Mouse (Mus musculus): Measurements from ENCODE around the gene Esrrg. TPM values are rescaled to one million over a fixed set of nuclear protein-coding genes. Genes with fewer than 3 reads are reported as not detected.

Esrrg gene
- polyA plus RNA-seq, 1 experiment from 2014 or later = 5.3 TPM

DNA sequence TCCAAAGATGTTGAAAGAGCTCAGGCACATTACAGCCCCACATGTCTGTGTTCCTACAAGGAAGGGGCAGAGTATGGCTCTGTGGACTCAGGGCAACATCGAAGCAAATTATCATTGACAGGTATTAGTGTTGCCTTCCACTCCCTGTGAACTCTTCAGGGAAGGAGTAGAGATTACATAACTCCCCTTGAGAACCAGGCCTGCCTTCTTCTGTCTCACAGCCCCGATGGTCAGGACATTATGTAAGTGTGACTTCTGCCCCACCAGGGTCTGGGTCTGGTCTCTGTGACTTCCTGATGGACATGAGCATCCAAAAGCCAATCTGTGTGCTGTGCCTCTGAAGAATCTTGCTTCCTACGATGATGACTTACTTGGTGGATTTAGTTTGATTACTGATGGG lies 438.6 kb downstream of the Esrrg start:
- WGBS = 78% methylated on average over 3 of the region's 3 CpGs
- no peak overlapping the region for H3K4me2 ChIP-seq (replicated peaks)

DNA sequence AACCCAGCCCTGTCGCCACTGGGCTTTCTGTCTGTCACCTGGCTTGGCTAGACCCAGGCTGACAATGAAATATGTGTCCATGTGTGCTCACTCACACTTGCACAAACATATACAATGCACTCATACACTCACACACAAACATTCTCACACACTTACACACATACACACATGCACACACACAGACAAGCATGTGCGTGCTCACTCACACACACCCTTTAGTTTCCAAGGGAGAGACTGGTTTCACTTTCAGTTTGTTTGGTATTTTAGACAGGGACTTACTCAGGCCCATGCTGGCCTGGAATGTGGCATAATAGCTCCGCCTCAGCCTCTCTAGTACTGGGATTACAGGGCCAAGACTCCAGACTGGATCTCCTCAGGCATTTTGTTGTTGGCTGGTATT lies 447.3 kb downstream of the Esrrg start:
- no peak overlapping the region for H3K4me3 ChIP-seq (replicated peaks)
- H3K4me1 ChIP-seq (replicated peaks) = no peaks in the 10 kb centered on the region
- WGBS = 48% methylated on average over 3 of the region's 3 CpGs
- H3K36me3 ChIP-seq = no peaks in the 10 kb centered on the region
- ATAC-seq = peak; percentile 83
- H3K9ac ChIP-seq = no peak overlapping the region
- no peaks in the 10 kb centered on the region for H3K27me3 ChIP-seq (replicated peaks)
- no peaks in the 10 kb centered on the region for H3K9me3 ChIP-seq
- no peak overlapping the region for H3K27ac ChIP-seq
- peak overlapping the region; percentile 38 for H3K4me2 ChIP-seq (replicated peaks)

More for the DNA sequence above, 438.6 kb downstream of the Esrrg start:
- H3K4me1 ChIP-seq (replicated peaks) = no peaks in the 10 kb centered on the region
- no peak for ATAC-seq
- no peak overlapping the region for H3K4me3 ChIP-seq (replicated peaks)
- no peaks in the 10 kb centered on the region for H3K9me3 ChIP-seq
- no peaks in the 10 kb centered on the region for H3K27me3 ChIP-seq (replicated peaks)
- no peak overlapping the region for H3K9ac ChIP-seq
- H3K27ac ChIP-seq = no peak overlapping the region
- no peaks in the 10 kb centered on the region for H3K36me3 ChIP-seq

DNA sequence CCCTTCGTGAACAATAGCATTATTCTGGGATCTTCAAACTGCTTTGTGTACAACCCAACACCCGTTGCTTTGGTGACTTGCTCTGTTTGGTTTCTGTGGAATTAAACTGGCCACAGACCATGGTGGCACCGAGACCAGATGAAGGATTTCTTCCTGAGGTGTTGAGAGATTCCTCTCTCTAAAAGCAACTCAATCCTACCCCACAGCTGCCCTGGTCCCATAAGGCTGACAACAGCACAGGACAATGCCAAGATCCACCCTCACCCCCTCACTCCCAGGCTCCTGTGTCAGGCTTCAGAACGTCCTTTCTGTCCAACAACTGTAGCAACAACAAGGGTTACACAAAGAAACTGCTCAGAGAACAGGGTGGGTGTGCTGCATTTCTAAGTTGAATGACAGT lies 449.3 kb downstream of the Esrrg start:
- 74% methylated on average over 4 of the region's 4 CpGs for WGBS
- Histone ChIP-seq H3K9me3 (no peaks in the 10 kb centered on the region), H3K36me3 (no peaks in the 10 kb centered on the region), H3K27ac (no peak overlapping the region), H3K4me3 (replicated peaks) (no peak overlapping the region), H3K4me1 (replicated peaks) (no peaks in the 10 kb centered on the region), H3K9ac (no peak overlapping the region), H3K4me2 (replicated peaks) (no peak overlapping the region), H3K27me3 (replicated peaks) (no peaks in the 10 kb centered on the region)
- ATAC-seq = no peak

DNA sequence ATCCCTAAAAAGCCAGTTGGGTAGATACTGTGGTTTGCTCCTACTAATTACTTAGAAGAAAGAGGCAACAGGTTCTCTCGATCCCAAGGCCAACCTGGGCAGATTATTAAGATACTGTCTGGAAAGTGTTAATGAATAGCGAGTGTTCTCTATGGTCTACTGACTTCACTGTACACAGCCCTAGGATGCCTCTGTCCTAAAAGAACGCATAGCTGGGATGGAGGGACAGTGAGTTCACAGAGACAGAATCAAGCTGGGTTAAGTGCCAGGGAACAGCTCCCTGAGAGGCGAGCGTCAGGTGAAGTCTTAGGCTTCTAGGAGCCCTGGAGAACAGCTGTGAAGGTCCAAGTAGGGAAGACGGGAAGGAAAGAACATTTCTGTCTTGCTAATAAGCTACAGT lies 450.4 kb downstream of the Esrrg start:
- Histone ChIP-seq H3K36me3 (no peaks in the 10 kb centered on the region), H3K4me3 (replicated peaks) (no peak overlapping the region), H3K9ac (no peak overlapping the region), H3K4me1 (replicated peaks) (no peaks in the 10 kb centered on the region), H3K27ac (no peak overlapping the region), H3K4me2 (replicated peaks) (no peak overlapping the region), H3K9me3 (no peaks in the 10 kb centered on the region), H3K27me3 (replicated peaks) (no peaks in the 10 kb centered on the region)
- ATAC-seq = no peak
- WGBS = 86% methylated on average over 6 of the region's 6 CpGs

DNA sequence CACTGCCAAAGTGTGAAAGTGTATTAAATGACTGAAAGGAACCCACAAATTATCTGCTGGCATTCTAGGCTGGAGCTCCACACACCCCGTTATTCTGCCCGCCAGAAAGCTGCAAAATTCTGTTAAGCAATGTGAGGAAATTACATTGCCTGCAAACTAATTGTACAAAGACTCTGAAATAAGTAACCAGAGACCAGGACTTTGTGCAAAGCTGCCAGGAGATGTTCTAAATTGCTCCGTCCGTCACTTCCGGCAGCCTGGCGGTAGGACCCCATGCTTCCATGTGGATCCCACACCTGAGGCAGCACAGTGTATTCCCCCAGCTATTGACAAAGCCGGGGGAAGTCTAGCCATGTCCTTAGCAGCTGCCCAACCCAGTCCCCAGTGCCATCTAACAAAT lies 451.9 kb downstream of the Esrrg start:
- WGBS = 91% methylated on average over 7 of the region's 7 CpGs
- H3K4me1 ChIP-seq (replicated peaks) = no peaks in the 10 kb centered on the region
- ATAC-seq = no peak

DNA sequence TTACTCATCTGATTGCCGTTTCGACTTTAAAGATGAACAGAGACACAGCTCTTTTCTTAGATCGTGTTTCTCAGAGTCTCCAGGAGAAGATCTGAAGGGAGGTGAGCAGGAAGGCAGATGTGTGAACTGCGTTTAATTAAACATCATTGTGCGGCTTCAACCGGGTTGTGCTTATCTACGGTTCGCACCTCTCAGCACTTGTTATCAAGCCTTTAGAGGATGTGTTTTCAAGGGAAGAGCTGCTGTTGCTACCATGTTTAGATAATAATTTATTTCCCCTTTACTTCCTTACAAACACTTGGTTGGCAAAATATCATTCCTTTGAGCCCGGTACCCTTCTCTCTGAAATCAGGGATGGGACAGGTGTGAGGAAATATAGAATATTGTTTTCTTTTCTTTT lies 460.2 kb downstream of the Esrrg start:
- H3K9me3 ChIP-seq = no peaks in the 10 kb centered on the region
- H3K27me3 ChIP-seq (replicated peaks) = no peaks in the 10 kb centered on the region
- no peak overlapping the region for H3K9ac ChIP-seq
- no peaks in the 10 kb centered on the region for H3K36me3 ChIP-seq
- no peak overlapping the region for H3K27ac ChIP-seq
- ATAC-seq = no peak
- WGBS = 70% methylated on average over 9 of the region's 9 CpGs
- H3K4me3 ChIP-seq (replicated peaks) = no peak overlapping the region
- no peak overlapping the region for H3K4me2 ChIP-seq (replicated peaks)
- no peaks in the 10 kb centered on the region for H3K4me1 ChIP-seq (replicated peaks)

More for the DNA sequence above, 451.9 kb downstream of the Esrrg start:
- no peak overlapping the region for H3K4me2 ChIP-seq (replicated peaks)
- H3K27me3 ChIP-seq (replicated peaks) = no peaks in the 10 kb centered on the region
- H3K27ac ChIP-seq = no peak overlapping the region
- no peaks in the 10 kb centered on the region for H3K36me3 ChIP-seq
- H3K4me3 ChIP-seq (replicated peaks) = no peak overlapping the region
- no peak overlapping the region for H3K9ac ChIP-seq
- H3K9me3 ChIP-seq = no peaks in the 10 kb centered on the region

DNA sequence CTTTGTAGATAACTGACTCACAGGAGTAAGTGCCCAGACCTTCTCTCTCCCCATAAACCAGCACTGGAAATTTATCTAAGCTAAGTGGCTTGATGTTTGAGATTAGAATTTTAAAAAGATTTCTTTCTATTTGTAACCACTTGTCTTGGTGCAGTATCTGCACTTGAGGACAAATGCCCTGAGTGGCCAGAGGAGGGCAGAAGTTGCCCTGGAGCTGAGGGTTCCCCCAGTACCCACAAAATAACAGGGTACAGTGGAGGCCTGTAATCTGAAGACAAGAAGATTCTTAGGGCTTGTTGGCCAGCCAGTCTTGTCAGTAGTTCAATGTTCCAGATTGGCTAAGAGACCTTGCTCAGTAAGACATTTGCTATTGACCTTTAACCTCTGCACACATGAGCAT lies 461.3 kb downstream of the Esrrg start:
- no peak overlapping the region for H3K4me2 ChIP-seq (replicated peaks)
- H3K27me3 ChIP-seq (replicated peaks) = no peaks in the 10 kb centered on the region
- no peaks in the 10 kb centered on the region for H3K36me3 ChIP-seq
- no peak for ATAC-seq
- H3K27ac ChIP-seq = no peak overlapping the region
- no peak overlapping the region for H3K4me3 ChIP-seq (replicated peaks)
- no peaks in the 10 kb centered on the region for H3K4me1 ChIP-seq (replicated peaks)
- H3K9me3 ChIP-seq = no peaks in the 10 kb centered on the region
- H3K9ac ChIP-seq = no peak overlapping the region

DNA sequence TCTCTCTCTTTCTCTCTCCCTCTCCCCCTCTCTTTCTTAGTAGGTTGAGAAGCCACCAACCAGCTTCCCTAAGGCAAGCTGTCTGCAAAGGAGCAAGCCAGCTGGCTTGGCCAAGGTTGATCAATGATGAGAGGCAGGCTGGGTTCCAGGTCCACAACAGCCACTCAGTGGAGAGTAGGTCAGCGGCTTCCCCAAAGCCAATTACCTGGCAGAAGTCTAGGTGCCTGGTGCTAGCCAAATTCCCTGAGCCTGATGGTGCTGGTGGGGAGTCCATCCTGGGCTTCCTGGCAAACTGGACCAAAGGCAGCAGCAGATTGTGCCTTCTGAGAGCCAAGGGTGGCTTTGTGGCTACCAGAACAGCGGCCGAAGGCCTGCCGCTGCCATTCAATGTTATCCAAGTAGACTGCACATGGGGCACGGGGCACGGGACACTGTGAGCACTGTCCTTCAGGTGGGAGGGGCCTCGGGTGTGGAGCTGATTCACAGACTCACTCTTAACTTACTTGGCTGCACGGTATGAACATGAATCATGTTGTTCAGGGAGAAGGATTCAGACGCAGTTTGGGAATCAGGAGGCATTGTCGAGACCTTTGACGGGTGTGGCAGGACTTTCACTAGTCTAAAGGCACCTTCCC lies 469.1 kb downstream of the Esrrg start:
- ATAC-seq = no peak
- Histone ChIP-seq H3K27ac (no peak overlapping the region), H3K4me3 (replicated peaks) (no peak overlapping the region), H3K4me2 (replicated peaks) (no peak overlapping the region), H3K4me1 (replicated peaks) (no peaks in the 10 kb centered on the region), H3K36me3 (no peaks in the 10 kb centered on the region), H3K9me3 (no peaks in the 10 kb centered on the region), H3K27me3 (replicated peaks) (no peaks in the 10 kb centered on the region), H3K9ac (no peak overlapping the region)
- WGBS = 88% methylated on average over 11 of the region's 11 CpGs

DNA sequence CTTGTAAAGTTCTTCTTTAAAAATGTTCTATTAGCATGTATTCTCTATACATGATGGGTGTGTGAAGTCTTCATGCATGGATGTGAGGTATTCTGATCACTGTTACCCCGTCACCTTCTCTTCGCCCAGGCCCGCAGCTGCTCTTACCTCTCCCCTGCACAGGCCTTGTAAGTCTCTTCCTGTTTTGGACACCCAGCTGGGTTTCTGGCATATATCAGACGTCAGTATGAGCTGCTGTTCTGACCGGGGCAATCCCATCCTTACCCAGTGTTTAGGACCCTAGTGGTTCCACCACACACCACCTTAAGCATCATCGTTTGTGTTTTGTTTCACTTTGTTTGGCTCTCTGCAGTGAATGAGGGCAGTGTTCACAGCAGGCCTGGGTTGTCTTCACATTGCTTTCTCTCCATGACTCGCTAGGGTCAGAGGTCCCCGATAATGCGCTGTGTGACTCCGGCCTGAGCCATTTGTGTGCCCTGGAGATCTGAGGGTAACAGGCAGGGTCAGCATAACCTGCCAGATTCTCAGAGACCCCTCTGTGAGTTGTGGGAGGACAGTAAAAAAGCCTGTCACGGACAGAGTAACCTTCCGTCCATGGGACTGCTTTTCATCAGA lies 471.8 kb downstream of the Esrrg start:
- Histone ChIP-seq H3K36me3 (no peaks in the 10 kb centered on the region), H3K4me3 (replicated peaks) (no peak overlapping the region), H3K9me3 (no peaks in the 10 kb centered on the region), H3K4me2 (replicated peaks) (no peak overlapping the region), H3K27ac (no peak overlapping the region), H3K9ac (no peak overlapping the region), H3K27me3 (replicated peaks) (no peaks in the 10 kb centered on the region), H3K4me1 (replicated peaks) (no peaks in the 10 kb centered on the region)
- 48% methylated on average over 12 of the region's 12 CpGs for WGBS
- no peak for ATAC-seq

DNA sequence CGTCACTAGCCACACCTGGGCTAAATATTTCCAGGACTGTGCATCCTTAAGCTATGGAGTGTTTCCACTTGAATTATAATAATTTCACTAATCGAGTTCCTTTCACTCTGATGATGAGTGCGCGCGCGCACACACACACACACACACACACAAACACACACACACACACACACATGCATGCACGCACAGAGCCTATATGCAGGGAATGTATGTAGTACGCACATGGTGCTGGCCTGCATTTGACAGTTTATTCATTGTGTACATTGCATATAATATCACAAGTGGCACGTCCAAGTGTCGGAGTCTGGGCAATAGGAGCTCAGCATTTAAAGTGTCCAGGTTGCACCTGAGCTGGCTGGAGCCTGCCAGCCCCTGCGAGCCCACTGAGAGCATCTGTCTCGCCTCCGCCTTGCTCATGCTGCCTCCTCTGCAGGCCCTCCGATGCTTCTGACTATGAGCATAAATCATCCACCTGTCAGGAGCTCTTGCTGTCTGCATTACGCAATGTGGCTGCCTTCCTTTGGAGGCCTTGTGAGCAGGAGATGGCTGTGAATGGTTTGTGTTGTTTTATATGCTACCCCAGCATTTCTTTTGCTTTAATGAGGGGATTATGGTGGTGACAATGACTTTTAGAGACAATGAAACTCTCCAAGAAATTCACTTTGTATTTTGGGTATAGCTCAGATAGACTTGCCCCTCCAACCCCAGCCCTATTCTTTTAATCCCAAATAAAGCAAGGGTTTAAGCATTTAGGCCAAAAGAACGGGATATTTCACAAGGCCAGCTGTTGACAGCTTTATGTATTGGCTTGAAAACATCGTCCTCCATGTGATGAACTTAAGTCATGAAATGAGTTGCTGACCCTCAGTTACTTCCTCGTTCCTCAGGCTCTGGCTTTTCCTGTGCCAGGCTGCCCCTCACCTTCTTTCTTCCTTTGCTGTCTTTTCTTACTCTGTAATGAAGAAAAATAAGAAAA lies 474.4 kb downstream of the Esrrg start:
- Histone ChIP-seq H3K9me3 (no peaks in the 10 kb centered on the region), H3K27ac (no peak overlapping the region), H3K27me3 (replicated peaks) (no peaks in the 10 kb centered on the region), H3K4me2 (replicated peaks) (no peak overlapping the region), H3K36me3 (no peaks in the 10 kb centered on the region), H3K4me3 (replicated peaks) (no peak overlapping the region), H3K4me1 (replicated peaks) (no peaks in the 10 kb centered on the region), H3K9ac (no peak overlapping the region)
- WGBS = 63% methylated on average over 18 of the region's 18 CpGs
- ATAC-seq = peak; percentile 66; the same call in 1 of the 2 replicates

DNA sequence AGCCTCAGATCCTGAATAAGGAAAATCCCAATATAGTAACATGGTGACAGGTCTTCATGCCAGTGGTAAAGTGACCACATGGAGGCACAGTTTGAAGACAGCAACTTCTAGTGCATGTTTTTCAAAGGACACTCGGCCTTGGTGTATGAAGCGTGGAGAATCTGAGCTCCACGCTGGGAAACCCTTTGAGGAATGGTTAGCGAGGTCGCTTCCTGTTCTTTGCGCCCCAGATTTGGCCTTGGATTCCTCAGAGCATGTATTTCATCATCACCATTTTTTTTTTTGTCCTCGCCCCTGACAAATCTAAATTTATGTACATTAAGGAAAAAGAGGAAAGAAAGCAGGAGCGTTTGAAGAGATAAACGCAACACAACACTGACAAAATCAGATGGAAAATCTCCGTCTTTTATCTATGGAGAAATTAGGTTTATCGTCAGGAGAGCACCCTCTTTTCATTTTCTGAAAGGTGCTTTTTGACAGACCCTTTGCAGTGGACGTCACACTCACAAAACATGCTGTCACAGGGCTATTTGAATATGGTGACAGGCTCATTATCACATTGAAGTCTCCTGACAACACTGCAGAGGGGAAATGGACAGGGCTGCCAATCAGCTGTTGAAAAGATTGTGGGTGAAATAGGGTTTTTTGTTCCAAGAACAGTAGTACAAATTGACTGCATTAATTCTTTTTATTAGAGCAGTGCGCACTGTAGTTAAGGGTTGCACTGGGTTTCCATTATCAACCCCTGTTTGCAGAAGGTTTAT lies 476.7 kb downstream of the Esrrg start:
- Histone ChIP-seq H3K4me2 (replicated peaks) (no peak overlapping the region), H3K27ac (no peak overlapping the region), H3K9ac (no peak overlapping the region), H3K4me3 (replicated peaks) (no peak overlapping the region), H3K36me3 (no peaks in the 10 kb centered on the region), H3K9me3 (no peaks in the 10 kb centered on the region), H3K4me1 (replicated peaks) (no peaks in the 10 kb centered on the region), H3K27me3 (replicated peaks) (no peaks in the 10 kb centered on the region)
- 74% methylated on average over 13 of the region's 13 CpGs for WGBS
- ATAC-seq = no peak

DNA sequence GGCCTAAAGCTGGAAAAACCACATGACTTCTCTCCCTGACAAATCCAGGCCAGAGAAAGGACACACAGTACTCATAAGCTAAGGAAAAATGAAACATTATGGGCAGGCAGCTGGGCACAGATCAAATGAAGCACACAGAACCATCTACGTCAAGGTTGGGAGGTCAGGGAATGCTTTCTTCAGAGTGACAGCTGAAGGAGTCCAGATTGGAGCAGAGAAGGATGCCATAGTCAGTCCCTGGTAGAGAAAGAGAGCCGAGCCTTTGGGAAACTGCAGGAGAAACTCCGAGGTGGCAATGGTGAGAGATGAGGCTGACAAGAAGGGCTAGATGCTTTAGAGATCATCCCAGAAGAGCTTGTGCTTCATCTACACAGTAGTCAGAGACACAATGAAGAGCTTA lies 485.1 kb downstream of the Esrrg start:
- no peak overlapping the region for H3K4me2 ChIP-seq (replicated peaks)
- no peaks in the 10 kb centered on the region for H3K27me3 ChIP-seq (replicated peaks)
- H3K4me3 ChIP-seq (replicated peaks) = no peak overlapping the region
- H3K9me3 ChIP-seq = no peaks in the 10 kb centered on the region
- ATAC-seq = no peak
- no peak overlapping the region for H3K27ac ChIP-seq
- WGBS = 45% methylated on average over 3 of the region's 3 CpGs
- H3K4me1 ChIP-seq (replicated peaks) = no peaks in the 10 kb centered on the region
- H3K9ac ChIP-seq = no peak overlapping the region
- no peaks in the 10 kb centered on the region for H3K36me3 ChIP-seq
